Mouse (Mus musculus) mesoderm, embryonic 11.5 days (tissue): Measurements from ENCODE around the gene Aamp.

Source experiments
- DNase-seq: peaks from one replicate; pipeline ENCODE4 v3.0.0-alpha.2; 2012; ENCODE audit warnings: low read depth, low spot score

Aamp gene

GRCm38 (mm10) chr1:74237671-74238070 is 46.9 kb downstream of the Aamp start:
- no peak for DNase-seq

GRCm38 (mm10) chr1:74236590-74237317 is 47.8 kb downstream of the Aamp start:
- peak; percentile 14 for DNase-seq

- DNase-seq: peak; percentile 98
Observed at GRCm38 (mm10) chr1:74235938-74236589, 48.5 kb downstream of the Aamp start, which contains the start of gene Arpc2. Arpc2 (plus strand) TSS chr1:74236084.

GRCm38 (mm10) chr1:74230992-74231391 is 53.5 kb downstream of the Aamp start:
- no peak for DNase-seq

DNA sequence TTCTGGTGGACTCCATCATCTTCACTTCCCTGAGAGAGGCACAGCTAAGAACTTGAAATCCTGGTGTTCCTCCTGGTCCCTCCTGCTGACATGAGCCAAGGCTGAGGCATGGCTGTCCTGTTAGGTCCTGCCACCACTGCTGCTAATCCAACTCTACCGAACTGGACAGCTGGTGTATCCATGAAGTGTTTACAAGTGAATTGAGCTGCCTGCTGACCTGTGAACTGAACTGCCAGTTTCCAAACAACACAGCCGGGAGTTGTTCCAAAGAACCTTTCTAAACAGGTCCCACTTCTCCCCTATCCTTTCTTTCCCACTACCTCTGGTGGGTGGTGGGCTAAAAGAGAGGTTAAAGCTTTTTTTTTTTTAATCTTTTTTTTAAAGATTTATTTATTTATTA is 54.6 kb downstream of the Aamp start:
- DNase-seq: no peak
